Mouse (Mus musculus): ENCODE measurements around the gene Zfp46. TPM values are rescaled to one million over a fixed set of nuclear protein-coding genes. Genes with fewer than 3 reads are reported as not detected.

Gene Zfp46
- polyA plus RNA-seq, 1 experiment from 2014 or later: 31.2 TPM

- 0 out of 2 replicates have a peak, but pooled peaks cover 2% of the 10 kb centered on the region for H3K36me3 ChIP-seq (ENCODE audit: insufficient read depth)
- H3K27ac ChIP-seq (ENCODE audit: low read depth): peak overlapping the region; percentile 99
- DNase-seq: peak; percentile 52
- H3K9me3 ChIP-seq (ENCODE audit: low read depth, low read length): no peaks in the 10 kb centered on the region
- H3K4me2 ChIP-seq: peak overlapping the region; percentile 88
- no peaks in the 10 kb centered on the region for H3K27me3 ChIP-seq (ENCODE audit: insufficient read depth, low read length)
- no peak for TF ChIP-seq CTCF (IDR thresholded peaks at IDR 0.05; ENCODE audit: low read depth)
- peak; percentile 4; the same call in 1 of the 2 replicates for ATAC-seq (ENCODE audit: insufficient read depth)
- H3K4me3 ChIP-seq (ENCODE audit: low read depth, low read length): peak overlapping the region; percentile 100
- WGBS: under 1% methylated on average over 79 of the region's 81 CpGs
- H3K9ac ChIP-seq: peak overlapping the region; percentile 100
- H3K4me1 ChIP-seq (ENCODE audit: insufficient read depth): peaks cover 5% of the 10 kb centered on the region; the same call in 1 of the 2 replicates
Measured at GRCm38 (mm10) chr4:136311042-136311999, 26.8 kb downstream of the Zfp46 start.

GRCm38 (mm10) chr4:136312616-136313015, 28.1 kb downstream of the Zfp46 start:
- WGBS: 7% methylated on average over 4 of the region's 4 CpGs
- no peak overlapping the region for H3K27ac ChIP-seq (ENCODE audit: low read depth)
- H3K9ac ChIP-seq: peak overlapping the region; percentile 100

GRCm38 (mm10) chr4:136317667-136318066, 33.2 kb downstream of the Zfp46 start:
- WGBS: 93% methylated on average over 4 of the region's 4 CpGs
- DNase-seq: no peak
- Histone ChIP-seq H3K9me3 (ENCODE audit: low read depth, low read length) (no peaks in the 10 kb centered on the region), H3K27ac (ENCODE audit: low read depth) (no peak overlapping the region), H3K4me2 (no peak overlapping the region), H3K9ac (no peak overlapping the region), H3K36me3 (ENCODE audit: insufficient read depth) (peaks cover 63% of the 10 kb centered on the region), H3K4me1 (ENCODE audit: insufficient read depth) (peaks cover 4% of the 10 kb centered on the region; the same call in 1 of the 2 replicates), H3K27me3 (ENCODE audit: insufficient read depth, low read length) (no peaks in the 10 kb centered on the region), H3K4me3 (ENCODE audit: low read depth, low read length) (no peak overlapping the region)
- TF ChIP-seq CTCF (IDR thresholded peaks at IDR 0.05; ENCODE audit: low read depth): no peak
- ATAC-seq (ENCODE audit: insufficient read depth): no peak

More at GRCm38 (mm10) chr4:136312616-136313015, 28.1 kb downstream of the Zfp46 start:
- Histone ChIP-seq H3K4me2 (peak overlapping the region; percentile 88), H3K27me3 (ENCODE audit: insufficient read depth, low read length) (no peaks in the 10 kb centered on the region), H3K4me3 (ENCODE audit: low read depth, low read length) (peak overlapping the region; percentile 100), H3K36me3 (ENCODE audit: insufficient read depth) (peaks cover 15% of the 10 kb centered on the region), H3K9me3 (ENCODE audit: low read depth, low read length) (no peaks in the 10 kb centered on the region), H3K4me1 (ENCODE audit: insufficient read depth) (peaks cover 5% of the 10 kb centered on the region; the same call in 1 of the 2 replicates)
- DNase-seq: peak; percentile 50
- no peak for TF ChIP-seq CTCF (IDR thresholded peaks at IDR 0.05; ENCODE audit: low read depth)
- no peak for ATAC-seq (ENCODE audit: insufficient read depth)

GRCm38 (mm10) chr4:136320016-136320415, 35.5 kb downstream of the Zfp46 start:
- DNase-seq: no peak

GRCm38 (mm10) chr4:136324226-136324625, 39.7 kb downstream of the Zfp46 start:
- 55% methylated on average over 2 of the region's 2 CpGs for WGBS

More at GRCm38 (mm10) chr4:136320016-136320415, 35.5 kb downstream of the Zfp46 start:
- H3K4me3 ChIP-seq (ENCODE audit: low read depth, low read length): no peak overlapping the region
- H3K36me3 ChIP-seq (ENCODE audit: insufficient read depth): peaks cover 81% of the 10 kb centered on the region
- no peaks in the 10 kb centered on the region for H3K4me1 ChIP-seq (ENCODE audit: insufficient read depth)
- H3K4me2 ChIP-seq: no peak overlapping the region
- no peaks in the 10 kb centered on the region for H3K9me3 ChIP-seq (ENCODE audit: low read depth, low read length)
- no peak overlapping the region for H3K9ac ChIP-seq
- no peaks in the 10 kb centered on the region for H3K27me3 ChIP-seq (ENCODE audit: insufficient read depth, low read length)
- H3K27ac ChIP-seq (ENCODE audit: low read depth): no peak overlapping the region
- no peak for TF ChIP-seq CTCF (IDR thresholded peaks at IDR 0.05; ENCODE audit: low read depth)
- WGBS: 76% methylated on average over 4 of the region's 4 CpGs
- no peak for ATAC-seq (ENCODE audit: insufficient read depth)

GRCm38 (mm10) chr4:136327238-136327637, 42.8 kb downstream of the Zfp46 start:
- Histone ChIP-seq H3K27ac (ENCODE audit: low read depth) (no peak overlapping the region), H3K36me3 (ENCODE audit: insufficient read depth) (peaks cover 80% of the 10 kb centered on the region)

More at GRCm38 (mm10) chr4:136324226-136324625, 39.7 kb downstream of the Zfp46 start:
- Histone ChIP-seq H3K36me3 (ENCODE audit: insufficient read depth) (peaks cover 82% of the 10 kb centered on the region), H3K4me3 (ENCODE audit: low read depth, low read length) (no peak overlapping the region), H3K4me1 (ENCODE audit: insufficient read depth) (no peaks in the 10 kb centered on the region), H3K9me3 (ENCODE audit: low read depth, low read length) (no peaks in the 10 kb centered on the region), H3K27ac (ENCODE audit: low read depth) (no peak overlapping the region), H3K27me3 (ENCODE audit: insufficient read depth, low read length) (no peaks in the 10 kb centered on the region), H3K9ac (no peak overlapping the region), H3K4me2 (no peak overlapping the region)
- DNase-seq (peak; percentile 40), ATAC-seq (ENCODE audit: insufficient read depth) (no peak)
- TF ChIP-seq CTCF (IDR thresholded peaks at IDR 0.05; ENCODE audit: low read depth): 0 out of 2 replicates have a peak, but pooled peaks have one; percentile 15

GRCm38 (mm10) chr4:136328115-136328514, 43.6 kb downstream of the Zfp46 start:
- DNase-seq: no peak
- no peaks in the 10 kb centered on the region for H3K9me3 ChIP-seq (ENCODE audit: low read depth, low read length)
- H3K27ac ChIP-seq (ENCODE audit: low read depth): no peak overlapping the region
- no peak for ATAC-seq (ENCODE audit: insufficient read depth)
- H3K4me2 ChIP-seq: no peak overlapping the region
- H3K36me3 ChIP-seq (ENCODE audit: insufficient read depth): peaks cover 84% of the 10 kb centered on the region
- no peak overlapping the region for H3K4me3 ChIP-seq (ENCODE audit: low read depth, low read length)
- no peaks in the 10 kb centered on the region for H3K4me1 ChIP-seq (ENCODE audit: insufficient read depth)
- no peaks in the 10 kb centered on the region for H3K27me3 ChIP-seq (ENCODE audit: insufficient read depth, low read length)
- TF ChIP-seq CTCF (IDR thresholded peaks at IDR 0.05; ENCODE audit: low read depth): no peak
- H3K9ac ChIP-seq: no peak overlapping the region

More at GRCm38 (mm10) chr4:136327238-136327637, 42.8 kb downstream of the Zfp46 start:
- no peak overlapping the region for H3K4me3 ChIP-seq (ENCODE audit: low read depth, low read length)
- DNase-seq: no peak
- H3K9ac ChIP-seq: no peak overlapping the region
- H3K9me3 ChIP-seq (ENCODE audit: low read depth, low read length): no peaks in the 10 kb centered on the region
- no peak for TF ChIP-seq CTCF (IDR thresholded peaks at IDR 0.05; ENCODE audit: low read depth)
- no peak overlapping the region for H3K4me2 ChIP-seq
- no peak for ATAC-seq (ENCODE audit: insufficient read depth)
- no peaks in the 10 kb centered on the region for H3K4me1 ChIP-seq (ENCODE audit: insufficient read depth)
- H3K27me3 ChIP-seq (ENCODE audit: insufficient read depth, low read length): no peaks in the 10 kb centered on the region
- WGBS: 76% methylated on average over 5 of the region's 5 CpGs
